Mouse (Mus musculus): ENCODE data around the gene Flot1. TPM values are rescaled to one million over a fixed set of nuclear protein-coding genes. Genes with fewer than 3 reads are reported as not detected.

Flot1 gene
- total and polyA plus RNA-seq, 3 experiments, result 38.1 to 64.1 TPM; not detected in 1

- Histone ChIP-seq H3K27ac (ENCODE audit: control insufficient read depth, low read depth, low read length) (peak overlapping the region; percentile 88), H3K9ac (ENCODE audit: control insufficient read depth, low read depth, low read length, poor library complexity, severe bottlenecking) (peak overlapping the region; percentile 52), H3K27me3 (ENCODE audit: control insufficient read depth in 1 of 2, insufficient read depth in 2 of 2, low read length in 2 of 2) (no peaks in the 10 kb centered on the region), H3K4me1 (ENCODE audit: control insufficient read depth in 1 of 2, insufficient read depth in 2 of 2, low read length in 2 of 2) (peaks cover 2 to 18% of the 10 kb centered on the region in 2 experiments; a peak in 3 of 4 replicates), H3K36me3 (ENCODE audit: control insufficient read depth in 1 of 2, insufficient read depth in 2 of 2, low read length in 2 of 2) (peaks cover 0 to 14% of the 10 kb centered on the region in 2 experiments; a peak in 2 of 4 replicates), H3K9me3 (replicated peaks; ENCODE audit: insufficient read depth, low read length) (no peaks in the 10 kb centered on the region), H3K79me2 (ENCODE audit: control insufficient read depth, insufficient read depth, low read length, poor library complexity) (peaks cover 18% of the 10 kb centered on the region), H3K4me3 (ENCODE audit: control insufficient read depth in 1 of 2, insufficient read depth in 1 of 2, low read depth in 2 of 2, low read length in 2 of 2) (peak overlapping the region; percentile 21 to 42)
- DNase-seq (ENCODE audit: low read depth, low spot score), result peak; percentile 91
- TF ChIP-seq MYC (IDR thresholded peaks at IDR 0.05; ENCODE audit: low read depth, low read length) (0 out of 2 replicates have a peak, but pooled peaks have one; percentile 42), HCFC1 (IDR thresholded peaks at IDR 0.05; ENCODE audit: low read depth, low read length) (no peak; the same call in none of the 2 replicates), MAX (IDR thresholded peaks at IDR 0.05; ENCODE audit: low read length) (no peak), BHLHE40 (IDR thresholded peaks at IDR 0.05; ENCODE audit: borderline replicate concordance, low read depth, low read length) (no peak), MXI1 (IDR thresholded peaks at IDR 0.05; ENCODE audit: low read depth, low read length) (peak; percentile 27; the same call in 1 of the 2 replicates), E2F4 (IDR thresholded peaks at IDR 0.05; ENCODE audit: borderline replicate concordance, low read depth, low read length) (no peak), EP300 (IDR thresholded peaks at IDR 0.05; ENCODE audit: low read depth in 1 of 2, low read length in 2 of 2) (peak; percentile 39 to 63; a peak in 2 of 4 replicates), CHD1 (IDR thresholded peaks at IDR 0.05; ENCODE audit: low read depth, low read length) (0 out of 2 replicates have a peak, but pooled peaks have one; percentile 70), RCOR1 (IDR thresholded peaks at IDR 0.05; ENCODE audit: low read depth, low read length) (0 out of 2 replicates have a peak, but pooled peaks have one; percentile 7), MAZ (IDR thresholded peaks at IDR 0.05; ENCODE audit: low read depth, low read length) (0 out of 2 replicates have a peak, but pooled peaks have one; percentile 61), TCF12 (IDR thresholded peaks at IDR 0.05; ENCODE audit: low read depth, low read length) (no peak), SIN3A (IDR thresholded peaks at IDR 0.05; ENCODE audit: low read length) (no peak; the same call in 1 of the 2 replicates), CHD2 (IDR thresholded peaks at IDR 0.05; ENCODE audit: low read length) (peak; percentile 37), MYB (IDR thresholded peaks at IDR 0.05; ENCODE audit: low read depth, low read length) (no peak), ETS1 (IDR thresholded peaks at IDR 0.05; ENCODE audit: low read depth, low read length) (peak; percentile 68; the same call in 1 of the 2 replicates), UBTF (IDR thresholded peaks at IDR 0.05; ENCODE audit: borderline replicate concordance, insufficient read depth, low read depth, low read length) (no peak), ELF1 (IDR thresholded peaks at IDR 0.05; ENCODE audit: low read depth, low read length) (peak; percentile 81), KAT2A (conservative IDR thresholded peaks at IDR 0.05; ENCODE audit: low read depth, low read length) (no peak), NRF1 (IDR thresholded peaks at IDR 0.05; ENCODE audit: insufficient read depth, low read depth, low read length, poor library complexity, severe bottlenecking) (no peak), TAL1 (IDR thresholded peaks at IDR 0.05; ENCODE audit: low read length) (peak; percentile 16; the same call in 1 of the 2 replicates), POLR2A (IDR thresholded peaks at IDR 0.05; ENCODE audit: control insufficient read depth in 1 of 2, insufficient read depth in 1 of 2, low read depth in 1 of 2, low read length in 2 of 2, poor library complexity in 1 of 2) (peak; percentile 16 to 42; a peak in 1 of 4 replicates), GABPA (IDR thresholded peaks at IDR 0.05; ENCODE audit: low read depth, low read length) (no peak), NELFE (IDR thresholded peaks at IDR 0.05; ENCODE audit: low read depth, low read length) (peak; percentile 35; the same call in 1 of the 2 replicates), POLR2AphosphoS2 (IDR thresholded peaks at IDR 0.05; ENCODE audit: low read length) (no peak), TBP (IDR thresholded peaks at IDR 0.05; ENCODE audit: low read depth, low read length) (peak; percentile 53; the same call in 1 of the 2 replicates), POLR2AphosphoS5 (IDR thresholded peaks at IDR 0.05; ENCODE audit: borderline replicate concordance, low read depth, low read length) (no peak)
Observed at GRCm38 (mm10) chr17:35870151-35870883, 47.3 kb downstream of the Flot1 start.
